Mouse (Mus musculus) C2C12 (cell line): ENCODE results near the gene Pmvk. TPM values are rescaled to one million over a fixed set of nuclear protein-coding genes. Genes with fewer than 3 reads are reported as not detected.
"Not testable (repeated sequence)": the region's sequence is repeated elsewhere in the genome, so short reads cannot be mapped to it uniquely, and the experiment has no call there.

Experiments used
- H3K27me3 ChIP-seq: one replicate; pipeline ENCODE4 v1.6.1; 2011; ENCODE audit not compliant: control insufficient read depth, insufficient read depth, insufficient read length
- H3K36me3 ChIP-seq: one replicate; pipeline ENCODE4 v1.6.1; 2011; ENCODE audit not compliant: control insufficient read depth, insufficient read depth
- H3K4me3 ChIP-seq: one replicate; pipeline ENCODE4 v1.5.1; 2011; ENCODE audit warnings: mild to moderate bottlenecking, control low read depth; ENCODE audit not compliant: poor library complexity, insufficient read depth, severe bottlenecking
- H3K79me2 ChIP-seq: one replicate; pipeline ENCODE4 v1.6.1; 2011; ENCODE audit not compliant: control insufficient read depth, insufficient read depth
- H3K79me3 ChIP-seq: one replicate; pipeline ENCODE4 v1.6.1; 2011; ENCODE audit warnings: low read depth, control low read depth
- H3ac ChIP-seq: one replicate; pipeline ENCODE3; 2011; ENCODE audit warnings: low read depth; ENCODE audit not compliant: control insufficient read depth, insufficient read length
- CEBPB ChIP-seq: IDR thresholded peaks from one replicate; pipeline ENCODE4 v1.6.1; 2011; ENCODE audit warnings: low read depth, mild to moderate bottlenecking, control low read depth, moderate library complexity
- CTCF ChIP-seq: IDR thresholded peaks from one replicate; pipeline ENCODE4 v1.5.1; 2011; ENCODE audit not compliant: control insufficient read depth, insufficient read depth, insufficient read length
- FOSL1 ChIP-seq: IDR thresholded peaks from one replicate; pipeline ENCODE4 v1.8.0; 2011; ENCODE audit warnings: mild to moderate bottlenecking, low read length; ENCODE audit not compliant: poor library complexity, insufficient read depth, severe bottlenecking
- MAX ChIP-seq: IDR thresholded peaks from one replicate; pipeline ENCODE4 v1.6.1; 2011; ENCODE audit warnings: mild to moderate bottlenecking, control low read depth
- MYOD1 ChIP-seq: IDR thresholded peaks from one replicate; pipeline ENCODE4 v1.6.1; 2011; ENCODE audit warnings: low read depth; ENCODE audit not compliant: control insufficient read depth, insufficient read length
- MYOG ChIP-seq: IDR thresholded peaks from one replicate; pipeline ENCODE4 v1.6.1; 2011; ENCODE audit not compliant: control insufficient read depth, insufficient read length; ENCODE audit errors: extremely low read depth
- USF1 ChIP-seq: IDR thresholded peaks from one replicate; pipeline ENCODE4 v1.6.1; 2011; ENCODE audit warnings: low read depth, mild to moderate bottlenecking, control low read depth, moderate library complexity
- polyA plus RNA-seq: library from polyadenylated mRNA; unstranded; fragments of >200 nt; fragmentation: generic; extraction: Trizol; gene quantifications from one replicate; pipeline ENCODE4 v1.2.1, GENCODE M21; 2012; ENCODE audit warnings: missing spikeins

Gene Pmvk
- polyA plus RNA-seq, 1 experiment = 36.6 TPM

DNA sequence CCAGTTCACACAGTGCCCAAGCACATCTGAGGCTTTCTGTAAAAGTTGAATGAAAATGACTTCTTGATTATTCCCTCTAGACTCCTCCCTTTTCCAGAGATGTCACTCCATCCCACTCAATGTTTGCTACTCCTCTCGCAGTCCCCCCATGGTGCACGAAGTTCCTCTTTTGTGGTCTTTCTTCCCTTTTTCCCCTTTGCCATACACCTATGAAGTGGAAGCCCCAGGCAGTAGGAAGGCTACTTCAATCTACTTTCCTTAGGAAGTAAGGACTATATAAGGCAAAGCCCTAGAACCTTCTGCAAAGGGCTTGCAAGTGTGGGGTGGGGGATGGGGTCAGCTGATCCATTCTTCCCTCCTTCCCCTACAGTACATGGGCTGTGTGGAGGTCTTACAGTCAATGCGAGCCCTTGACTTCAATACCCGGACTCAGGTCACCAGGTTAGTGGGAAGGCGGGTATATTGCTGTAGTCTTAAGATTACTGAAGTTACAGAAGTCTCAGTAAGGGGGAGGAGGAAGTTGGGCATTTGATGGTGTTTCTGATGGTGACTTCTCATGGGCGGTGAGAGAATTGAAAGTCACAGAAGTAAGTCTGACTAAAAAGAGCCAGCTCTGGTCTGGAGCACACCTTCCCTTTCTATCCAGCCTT, 31.7 kb upstream of the Pmvk start:
- Histone ChIP-seq H3K79me3 (peaks cover 31% of the 10 kb centered on the region), H3K27me3 (no peaks in the 10 kb centered on the region), H3ac (no peak overlapping the region), H3K79me2 (peaks cover 66% of the 10 kb centered on the region), H3K4me3 (peak overlapping the region; percentile 28), H3K36me3 (peaks cover 48% of the 10 kb centered on the region)
- TF ChIP-seq MYOD1 (no peak), CTCF (no peak), FOSL1 (no peak), MAX (no peak), MYOG (no peak), USF1 (no peak), CEBPB (no peak)

DNA sequence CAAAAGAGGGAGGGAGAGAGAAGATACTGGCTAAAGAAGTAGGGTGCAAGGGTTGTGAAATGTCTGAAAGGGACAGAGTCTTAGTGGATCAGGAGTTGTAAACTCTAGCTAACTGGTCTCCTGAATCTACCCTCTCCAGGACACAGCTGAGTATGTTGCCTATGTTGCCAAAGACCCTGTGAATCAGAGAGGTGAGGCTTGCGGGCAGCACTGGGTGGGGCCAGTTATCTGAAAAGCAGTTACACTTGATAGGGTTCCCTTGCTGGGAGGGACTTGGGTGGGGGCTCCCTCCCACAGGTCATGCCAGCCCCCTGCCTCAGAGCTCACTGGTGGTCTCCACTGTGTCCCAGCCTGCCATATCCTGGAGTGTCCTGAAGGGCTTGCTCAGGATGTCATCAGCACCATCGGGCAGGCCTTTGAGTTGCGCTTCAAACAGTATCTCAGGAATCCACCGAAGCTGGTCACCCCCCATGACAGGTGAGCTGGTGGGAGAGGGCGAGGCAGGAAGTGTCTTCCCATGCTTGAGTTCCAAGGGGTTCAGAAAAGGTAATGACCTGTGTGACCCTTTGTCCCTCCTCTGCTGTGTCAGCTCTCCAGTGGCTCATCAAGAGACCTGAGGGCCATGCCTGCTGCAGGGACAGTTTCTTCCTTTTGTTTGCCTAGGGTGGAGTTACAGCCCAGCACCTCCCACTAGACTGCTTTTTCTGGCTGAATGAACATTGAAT, 29.8 kb upstream of the Pmvk start:
- Histone ChIP-seq H3K36me3 (peaks cover 55% of the 10 kb centered on the region), H3K27me3 (no peaks in the 10 kb centered on the region), H3ac (no peak overlapping the region), H3K79me3 (peaks cover 27% of the 10 kb centered on the region), H3K79me2 (peaks cover 57% of the 10 kb centered on the region), H3K4me3 (no peak overlapping the region)
- TF ChIP-seq MYOG (no peak), MAX (no peak), FOSL1 (no peak), CTCF (no peak), USF1 (no peak), MYOD1 (no peak), CEBPB (no peak)

DNA sequence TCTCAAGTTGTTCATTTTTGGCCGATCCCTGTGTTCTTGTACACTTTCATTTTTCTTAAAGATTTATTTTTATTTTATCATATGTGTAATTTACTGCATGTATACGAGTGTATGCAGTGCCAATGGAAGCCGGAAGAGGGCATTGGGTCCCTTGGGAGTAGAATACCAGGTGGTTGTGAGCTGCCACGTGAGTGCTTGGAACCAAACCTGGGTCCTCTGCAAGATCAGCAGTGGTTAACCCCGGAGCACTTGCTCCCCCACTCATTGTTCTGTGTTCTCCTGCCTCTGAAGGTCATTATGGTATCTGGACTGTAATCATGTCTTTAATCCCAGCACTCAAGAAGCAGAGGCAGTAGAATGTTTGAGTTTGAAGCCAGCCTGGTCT, 29.2 kb upstream of the Pmvk start:
- peaks cover 52% of the 10 kb centered on the region for H3K79me2 ChIP-seq
- peaks cover 55% of the 10 kb centered on the region for H3K36me3 ChIP-seq
- H3ac ChIP-seq = no peak overlapping the region
- TF ChIP-seq MYOG (no peak), FOSL1 (no peak), MAX (no peak), MYOD1 (no peak), USF1 (no peak), CEBPB (no peak), CTCF (no peak)
- H3K4me3 ChIP-seq = no peak overlapping the region
- H3K79me3 ChIP-seq = peaks cover 27% of the 10 kb centered on the region
- no peaks in the 10 kb centered on the region for H3K27me3 ChIP-seq

DNA sequence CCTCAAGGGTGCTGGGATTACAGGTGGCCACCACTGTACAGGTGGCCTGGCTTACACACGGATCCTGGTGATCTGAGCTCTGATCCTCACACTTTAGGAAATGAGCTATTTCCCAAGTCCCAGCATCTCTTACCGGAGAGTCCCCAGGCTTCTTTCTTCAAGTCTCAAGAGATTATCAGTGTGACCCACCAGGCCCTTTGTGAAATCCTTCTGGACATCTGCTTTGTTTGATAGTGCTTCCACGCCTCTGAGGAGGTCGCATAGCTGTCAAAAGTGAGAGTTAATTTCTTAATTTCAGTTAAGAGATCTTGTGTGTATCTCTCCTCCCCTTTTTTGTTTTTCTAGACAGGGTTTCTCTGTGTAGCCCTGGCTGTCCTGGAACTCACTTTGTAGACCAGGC, 28.5 kb upstream of the Pmvk start:
- peaks cover 55% of the 10 kb centered on the region for H3K36me3 ChIP-seq
- H3K27me3 ChIP-seq = no peaks in the 10 kb centered on the region
- no peak overlapping the region for H3ac ChIP-seq
- H3K79me3 ChIP-seq = peaks cover 26% of the 10 kb centered on the region
- TF ChIP-seq CTCF (no peak), MAX (no peak), CEBPB (no peak), MYOD1 (no peak), MYOG (no peak), FOSL1 (no peak), USF1 (no peak)
- no peak overlapping the region for H3K4me3 ChIP-seq
- H3K79me2 ChIP-seq = peaks cover 51% of the 10 kb centered on the region

DNA sequence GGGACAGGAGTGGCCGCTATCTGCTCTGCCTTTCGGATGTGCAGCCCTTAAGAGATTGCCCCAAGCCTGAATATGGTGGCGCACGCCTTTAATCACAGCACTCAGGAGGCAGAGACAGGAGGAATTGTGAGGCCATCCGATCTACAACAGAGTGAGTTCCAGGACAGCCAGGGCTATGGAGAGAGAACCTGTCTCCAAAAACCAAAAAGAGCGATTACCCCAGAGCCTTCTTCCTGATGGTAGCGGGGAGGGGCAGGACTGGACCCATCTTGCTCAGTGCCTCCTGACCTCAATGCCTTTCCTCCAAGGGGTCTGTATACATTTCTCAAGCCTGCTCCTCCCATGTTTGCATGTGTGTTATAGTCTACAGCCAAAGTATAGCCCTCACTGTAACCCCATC, 25.3 kb upstream of the Pmvk start:
- not testable (repeated sequence) for H3K27me3 ChIP-seq, H3ac ChIP-seq, H3K4me3 ChIP-seq
- Histone ChIP-seq H3K79me3 (peaks cover 33% of the 10 kb centered on the region), H3K36me3 (peaks cover 59% of the 10 kb centered on the region), H3K79me2 (peaks cover 51% of the 10 kb centered on the region)
